Mouse (Mus musculus) c-Kit-negative CD71-positive TER-119-positive erythroid progenitor cells, embryonic 14.5 days (primary cell): ENCODE data around the gene Olfr1056.
"Not testable (repeated sequence)": the region's sequence is repeated elsewhere in the genome, so short reads cannot be mapped to it uniquely, and the experiment has no call there.

Experiments
- DNase-seq: peaks from one replicate; pipeline ENCODE4 v3.0.0-alpha.2; 2013; ENCODE audit warnings: low read depth, low spot score

Olfr1056 gene

DNA sequence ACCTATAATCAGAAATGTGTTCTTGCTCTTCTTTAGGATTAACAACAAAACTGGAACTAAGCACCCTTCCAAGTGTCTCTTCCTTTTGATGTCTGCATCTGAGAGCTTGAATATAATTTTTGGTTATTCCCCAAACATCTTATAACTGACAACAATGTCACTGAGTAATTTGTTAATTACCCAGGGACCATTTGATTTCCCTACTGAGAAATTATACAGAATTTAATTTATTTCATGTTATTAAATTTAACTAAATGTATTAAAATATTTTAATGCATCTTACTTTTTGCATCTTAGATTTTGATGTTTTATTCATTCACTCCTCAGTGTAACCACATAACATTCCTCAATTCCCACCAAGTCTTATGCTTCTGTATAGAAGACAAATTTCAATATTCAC is at the start of gene Olfr1056:
Olfr1056 (minus strand) TSS at position 101 of the 400 bp plus-strand sequence.
- DNase-seq = no peak

- no peak for DNase-seq
Observed at GRCm38 (mm10) chr2:86395114-86395513, 32.8 kb upstream of the Olfr1056 start.

DNA sequence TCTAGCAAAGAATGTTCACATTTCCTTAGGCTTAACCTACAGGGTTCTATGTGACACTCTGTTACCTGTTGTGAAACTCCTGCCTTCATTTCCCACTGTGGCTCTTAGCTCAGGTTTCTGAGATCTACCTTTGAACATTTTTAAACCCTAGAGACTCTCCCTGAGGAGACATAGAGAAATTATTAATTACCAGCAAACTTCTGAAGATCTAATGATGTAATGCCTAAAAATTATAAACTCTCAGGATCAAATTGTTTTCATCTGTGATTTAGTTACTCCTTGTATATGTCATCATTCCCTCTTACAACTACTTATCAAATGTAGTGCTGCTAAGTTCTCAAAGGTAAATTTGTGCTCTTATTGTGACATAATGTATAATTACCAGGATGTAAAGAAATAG is 26.2 kb upstream of the Olfr1056 start, which contains the start of gene Olfr1058:
Olfr1058 (minus strand) TSS at position 101 of the 400 bp plus-strand sequence.
- not testable (repeated sequence) for DNase-seq

DNA sequence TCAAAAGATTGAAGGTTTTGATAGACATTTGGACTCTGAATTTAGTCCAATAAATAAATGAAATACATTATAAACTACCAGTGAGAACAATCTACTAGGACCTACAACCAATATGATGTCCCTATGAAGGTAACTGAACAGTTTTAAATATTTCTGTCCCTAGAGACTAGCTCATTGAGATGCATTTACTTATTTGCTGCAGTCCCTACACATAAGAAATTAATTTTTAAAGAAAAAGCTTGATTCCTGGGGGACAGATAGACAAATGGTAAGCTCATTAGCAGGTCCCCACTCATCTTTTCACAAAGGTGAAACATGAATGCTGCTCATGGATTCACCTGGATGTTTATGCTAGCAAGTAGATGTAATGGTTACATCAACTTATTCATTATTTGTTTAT is 16.0 kb upstream of the Olfr1056 start, which contains the start of gene Olfr1057:
Olfr1057 (minus strand) TSS at position 101 of the 400 bp plus-strand sequence.
- no peak for DNase-seq

DNA sequence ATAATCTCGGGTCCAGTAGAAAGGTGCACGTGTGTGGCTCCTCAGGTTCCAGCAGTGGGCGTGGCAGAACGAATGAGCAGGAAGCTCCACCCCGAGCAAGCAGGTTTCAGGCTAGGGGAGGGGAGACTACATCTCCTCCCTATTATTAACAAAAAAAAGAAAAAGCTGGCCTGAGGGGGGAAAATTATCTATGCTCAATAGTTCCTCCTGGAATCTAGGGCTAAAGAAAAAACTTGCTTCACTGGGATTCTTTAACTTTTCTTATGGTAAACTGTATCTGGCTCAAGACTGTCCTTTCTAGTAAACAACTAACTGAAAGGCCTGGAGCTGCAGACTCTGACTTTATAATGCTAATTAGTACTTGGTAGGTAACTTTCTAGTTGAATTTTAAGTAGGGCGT is 4.1 kb upstream of the Olfr1056 start:
- not testable (repeated sequence) for DNase-seq

GRCm38 (mm10) chr2:86351751-86352150 is 10.5 kb downstream of the Olfr1056 start:
- DNase-seq = not testable (repeated sequence)

DNA sequence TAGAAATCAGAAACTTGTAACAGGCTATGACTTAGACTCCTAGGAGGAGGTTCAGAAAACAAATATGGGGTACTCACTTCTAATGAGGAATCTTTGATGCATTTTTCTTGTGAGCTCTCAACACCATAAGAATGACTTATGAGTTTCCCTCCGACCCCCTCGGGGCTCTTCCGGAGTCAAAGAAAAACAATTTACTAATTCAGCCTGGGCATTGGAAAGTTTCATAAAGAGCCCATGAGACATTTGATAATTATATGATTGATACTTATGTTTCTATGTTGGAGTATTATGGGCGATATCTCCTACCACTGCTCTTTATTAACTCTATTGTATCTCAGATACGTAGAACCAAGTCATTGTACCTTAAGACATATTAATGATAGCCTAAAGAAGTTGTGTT is 12.1 kb downstream of the Olfr1056 start, which contains the start of gene Olfr1055:
Olfr1055 (minus strand) TSS at position 101 of the 400 bp plus-strand sequence.
- no peak for DNase-seq

GRCm38 (mm10) chr2:86335333-86335732 is 26.9 kb downstream of the Olfr1056 start, which contains the start of gene Olfr1054:
Gene Olfr1054 (minus strand): TSS chr2:86335433.
- no peak for DNase-seq

DNA sequence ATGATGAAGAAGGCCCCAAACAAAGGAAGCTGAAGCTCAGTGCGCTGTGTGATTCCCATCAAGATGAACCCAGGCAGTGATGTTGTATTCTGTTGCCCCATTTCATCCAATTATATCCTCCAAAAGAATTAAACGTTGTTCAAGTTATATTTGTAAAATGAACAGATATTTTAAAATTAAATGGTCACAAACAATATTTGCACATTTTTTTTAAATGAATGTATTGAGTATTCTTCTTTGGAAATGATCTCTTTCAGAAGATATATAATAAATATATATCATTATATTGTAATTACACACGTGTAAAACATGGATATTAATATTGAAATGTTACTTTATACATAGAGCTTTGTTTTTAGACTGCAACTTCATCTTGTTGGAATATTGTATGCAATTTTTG is 47.1 kb downstream of the Olfr1056 start, which contains the start of gene Olfr1053:
Olfr1053 (minus strand) TSS at position 101 of the 400 bp plus-strand sequence.
- DNase-seq = no peak
